Mouse (Mus musculus) cerebellum, adult 18-20 months (tissue): ENCODE data around the gene Mei1.

Experiments used
- DNase-seq, 2 experiments: peaks; one replicate each; pipeline ENCODE4 v3.0.0; 2021

The Mei1 gene

DNA sequence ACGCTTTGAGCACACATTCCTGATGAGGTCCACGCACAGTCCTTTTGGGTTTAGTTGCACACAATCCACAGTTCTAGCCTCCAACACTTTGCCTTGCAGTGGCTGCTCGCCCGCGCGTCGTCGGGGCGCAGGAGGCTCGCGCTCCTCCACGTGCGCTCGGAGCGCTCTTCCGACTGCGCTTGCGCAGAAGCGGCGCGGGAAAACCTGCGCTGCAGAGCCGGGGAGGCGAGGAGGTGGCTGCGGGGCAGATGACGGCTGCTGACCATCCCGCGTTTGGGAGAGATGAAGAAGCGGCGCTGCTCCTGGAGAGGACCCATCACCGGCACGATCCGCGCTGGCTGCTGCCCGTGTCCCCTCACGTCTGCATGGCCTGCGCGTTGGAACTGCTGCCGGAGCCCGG lies at the start of gene Mei1:
Gene Mei1 (plus strand): TSS at position 99 of the 400 bp plus-strand sequence.
- DNase-seq = no peak

DNA sequence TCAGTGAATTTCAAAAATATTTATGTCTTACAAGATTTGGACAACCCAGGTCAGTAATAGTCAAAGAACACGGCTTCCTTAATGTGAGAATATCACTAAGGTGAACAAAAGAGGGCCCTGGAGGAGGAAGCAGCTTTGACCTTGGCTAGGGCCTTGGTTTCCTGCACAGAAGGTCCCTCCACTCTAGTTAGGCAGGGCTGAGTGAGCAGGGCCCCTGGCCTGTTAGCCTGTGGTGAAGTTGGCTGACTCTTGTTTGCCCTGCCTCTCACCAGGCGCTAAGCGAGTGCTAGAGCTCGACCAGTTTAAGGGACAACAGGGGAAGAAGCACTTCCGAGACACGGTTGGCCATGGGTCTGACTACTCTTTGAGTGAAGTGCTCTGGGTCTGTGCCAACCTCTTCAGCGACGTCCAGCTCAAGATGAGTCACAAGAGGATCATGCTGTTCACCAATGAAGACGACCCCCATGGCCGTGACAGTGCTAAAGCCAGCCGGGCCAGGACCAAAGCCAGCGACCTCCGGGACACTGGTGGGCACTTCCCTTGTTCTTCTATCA lies 47.2 kb upstream of the Mei1 start:
- DNase-seq = no peak

DNA sequence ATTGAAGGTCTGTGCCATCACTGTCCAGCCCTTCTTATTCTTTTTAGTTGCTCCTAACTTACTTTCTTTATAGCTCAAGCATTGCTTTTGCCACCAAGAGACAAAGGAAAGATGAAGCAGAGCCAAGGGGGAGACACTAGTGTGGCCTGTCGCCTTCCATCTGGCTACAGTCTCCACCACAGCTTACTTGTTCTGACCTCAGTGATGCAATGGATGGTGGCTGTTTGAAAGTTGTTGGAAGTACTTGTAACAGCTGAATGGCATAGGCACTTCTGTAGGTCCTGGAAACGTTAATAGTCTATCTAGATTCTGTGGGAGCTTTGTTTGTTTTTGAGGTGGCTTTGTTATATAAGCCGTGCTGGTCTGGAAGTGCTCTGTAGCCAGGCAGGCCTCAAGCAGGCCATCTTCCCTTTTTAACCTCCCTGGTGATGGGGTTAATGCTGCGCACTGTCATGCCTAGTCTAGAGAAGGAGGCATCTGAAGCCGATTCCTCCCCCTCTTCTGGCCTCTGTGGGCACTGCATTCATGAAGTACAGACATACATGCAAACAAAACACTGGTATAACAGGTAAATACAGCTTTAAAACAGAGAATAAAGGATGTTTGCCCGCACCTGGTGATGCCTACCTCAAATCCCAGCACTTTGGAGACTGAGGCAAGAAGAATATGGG lies 45.7 kb upstream of the Mei1 start:
- no peak for DNase-seq

DNA sequence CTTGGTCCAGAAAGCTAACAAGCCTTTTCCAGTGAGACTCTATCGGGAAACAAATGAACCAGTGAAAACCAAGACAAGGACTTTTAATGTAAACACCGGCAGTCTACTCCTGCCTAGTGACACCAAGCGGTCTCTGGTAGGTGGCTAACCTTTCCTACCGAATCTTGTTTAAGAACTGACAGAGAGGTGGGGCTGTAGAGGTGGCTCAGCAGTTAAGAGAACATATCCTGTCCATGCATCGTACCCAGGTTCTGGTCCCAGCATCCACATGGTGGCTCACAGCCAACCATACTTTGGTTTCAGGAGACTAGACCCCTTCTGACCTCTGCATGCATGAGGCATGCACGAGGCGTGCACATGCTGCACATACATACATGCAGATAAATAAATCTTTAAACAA lies 42.5 kb upstream of the Mei1 start:
- DNase-seq = no peak

DNA sequence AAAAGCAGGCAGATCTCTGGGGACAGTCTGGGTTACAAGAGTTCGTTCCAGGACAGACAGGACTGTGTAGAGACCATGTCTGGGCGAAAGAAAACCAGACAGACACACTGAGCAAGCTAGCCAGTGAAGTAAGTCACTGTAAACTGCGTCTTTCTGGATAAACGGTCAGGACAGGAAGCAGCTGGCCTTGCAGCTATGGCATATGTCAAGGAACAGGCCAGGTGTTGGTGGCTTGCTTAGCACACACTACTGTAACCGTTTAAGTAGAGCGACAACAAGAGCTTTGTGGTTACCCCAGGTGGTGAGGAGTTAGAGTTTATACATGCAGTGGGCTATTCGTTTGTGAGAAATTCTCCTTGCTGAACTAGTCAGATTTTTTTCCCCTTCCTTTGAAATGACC lies 42.1 kb upstream of the Mei1 start:
- no peak for DNase-seq

DNA sequence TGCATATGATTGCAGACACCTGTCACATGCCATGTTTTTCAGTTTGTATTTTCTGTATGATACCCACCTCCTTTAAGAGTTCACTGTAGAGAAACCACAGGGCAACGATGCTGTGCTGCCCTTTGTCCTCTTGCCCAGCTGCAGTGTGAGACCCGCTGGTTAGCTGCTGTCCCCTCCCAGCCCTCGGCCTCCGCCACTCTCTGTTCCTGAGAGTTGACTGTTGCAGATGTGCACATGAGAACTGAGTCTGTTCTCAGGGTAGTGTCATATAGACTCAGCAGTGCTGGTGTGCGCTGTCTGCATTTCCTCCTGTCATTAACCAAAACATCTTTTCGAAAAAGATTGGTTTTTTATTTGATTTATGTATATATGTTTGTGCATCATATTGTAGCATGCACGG lies 37.4 kb upstream of the Mei1 start:
- DNase-seq = no peak

DNA sequence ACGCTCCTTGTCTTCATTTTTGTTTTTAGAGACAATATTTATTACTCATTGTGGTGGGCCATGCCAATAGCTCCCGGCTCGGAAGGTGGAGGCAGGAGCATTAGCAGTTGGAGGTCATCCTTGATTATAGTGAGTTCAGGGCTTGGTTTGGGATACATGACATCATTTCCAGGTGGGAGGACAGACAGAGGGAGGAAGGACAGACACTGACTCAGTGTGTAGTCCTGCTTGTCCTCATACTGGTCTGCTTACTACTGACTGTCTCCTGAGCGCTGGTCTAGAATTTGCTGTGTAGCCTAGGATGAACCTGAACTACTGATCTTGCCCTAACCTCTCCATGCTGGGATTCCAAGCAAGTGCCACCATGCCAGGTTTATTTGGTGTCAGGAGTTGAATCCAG lies 36.0 kb upstream of the Mei1 start, which contains the start of gene Desi1:
Gene Desi1 (minus strand): TSS at position 101 of the 400 bp plus-strand sequence.
- DNase-seq = no peak

DNA sequence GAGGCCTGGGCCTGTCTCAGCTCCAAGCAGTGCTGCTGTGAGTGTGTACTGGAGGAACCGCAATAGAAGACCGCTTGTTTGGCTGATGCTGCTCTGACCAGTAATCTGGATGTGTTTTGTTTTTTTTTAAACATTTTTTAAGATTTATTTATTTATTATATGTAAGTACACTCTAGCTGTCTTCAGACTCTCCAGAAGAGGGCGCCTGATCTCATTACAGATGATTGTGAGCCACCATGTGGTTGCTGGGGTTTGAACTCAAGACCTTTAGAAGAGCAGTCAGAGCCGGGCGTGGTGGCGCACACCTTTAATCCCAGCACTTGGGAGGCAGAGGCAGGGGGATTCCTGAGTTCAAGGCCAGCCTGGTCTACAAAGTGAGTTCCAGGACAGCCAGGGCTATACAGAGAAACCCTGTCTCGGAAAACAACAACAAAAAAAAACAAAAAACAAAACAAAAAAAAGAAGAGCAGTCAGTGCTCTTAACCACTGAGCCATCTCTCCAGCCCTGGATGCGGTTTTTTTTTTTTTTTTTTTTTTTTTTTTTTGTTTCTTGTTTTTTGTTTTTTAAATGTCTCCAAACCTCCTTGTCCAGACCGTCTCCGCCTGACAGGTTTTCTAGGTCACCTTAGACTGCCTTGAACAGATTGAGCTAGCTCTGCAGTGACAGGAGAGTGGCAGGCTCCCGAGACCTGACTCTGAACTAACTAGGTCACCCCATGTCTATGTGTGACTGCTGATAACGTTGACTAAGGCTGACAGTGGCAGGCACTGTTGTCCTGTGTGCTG lies 33.7 kb upstream of the Mei1 start:
- peak in 1 of 2 experiments; percentile 34 for DNase-seq

DNA sequence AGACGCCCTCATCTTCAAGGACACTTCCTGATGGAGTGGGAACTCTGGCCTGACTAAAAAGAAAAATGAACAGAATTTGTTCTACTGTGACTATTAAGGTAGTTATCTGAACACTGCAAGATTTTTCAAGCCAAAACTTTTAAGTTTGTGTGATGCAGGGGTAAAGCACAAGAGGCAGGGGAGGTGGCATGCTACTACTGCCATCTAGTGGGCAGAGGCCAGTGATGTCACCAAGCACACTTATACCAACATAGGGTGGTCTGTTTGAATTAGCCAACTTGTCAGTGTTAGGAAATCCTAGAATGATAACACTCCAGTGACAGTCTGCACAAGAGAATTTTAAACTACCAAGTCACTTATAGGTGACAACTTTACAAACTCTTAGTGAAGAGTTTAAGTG lies 29.1 kb upstream of the Mei1 start:
- DNase-seq = peak; percentile 39 to 49

DNA sequence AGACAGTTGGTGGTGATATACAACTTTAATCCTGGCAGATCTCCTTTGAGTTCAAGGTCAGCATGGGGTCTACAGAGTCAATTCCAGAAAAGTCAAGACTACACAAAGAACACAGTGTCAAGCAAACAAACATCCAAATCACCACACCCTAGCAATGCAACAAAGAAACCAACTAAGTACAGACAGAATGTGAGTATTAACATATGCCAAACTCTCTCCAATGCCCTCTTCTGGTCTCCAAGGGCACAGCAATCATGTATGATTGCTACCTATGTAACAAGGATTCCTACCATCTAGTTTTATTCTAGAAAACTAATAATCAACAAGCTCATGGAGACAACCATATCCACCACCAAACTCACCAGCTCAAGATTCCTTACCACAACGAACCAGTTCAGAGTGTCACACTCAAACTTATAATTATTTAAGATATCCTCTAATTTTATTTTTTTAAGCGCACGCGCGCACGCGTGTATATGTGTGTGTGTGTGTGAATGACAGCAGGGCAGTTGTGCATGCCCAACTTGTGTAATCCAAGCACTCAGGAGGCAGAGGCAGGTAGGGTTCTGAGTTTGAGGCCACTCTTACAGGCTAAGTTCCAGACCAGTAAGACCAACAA lies 25.5 kb upstream of the Mei1 start:
- DNase-seq = peak in 1 of 2 experiments; percentile 40

DNA sequence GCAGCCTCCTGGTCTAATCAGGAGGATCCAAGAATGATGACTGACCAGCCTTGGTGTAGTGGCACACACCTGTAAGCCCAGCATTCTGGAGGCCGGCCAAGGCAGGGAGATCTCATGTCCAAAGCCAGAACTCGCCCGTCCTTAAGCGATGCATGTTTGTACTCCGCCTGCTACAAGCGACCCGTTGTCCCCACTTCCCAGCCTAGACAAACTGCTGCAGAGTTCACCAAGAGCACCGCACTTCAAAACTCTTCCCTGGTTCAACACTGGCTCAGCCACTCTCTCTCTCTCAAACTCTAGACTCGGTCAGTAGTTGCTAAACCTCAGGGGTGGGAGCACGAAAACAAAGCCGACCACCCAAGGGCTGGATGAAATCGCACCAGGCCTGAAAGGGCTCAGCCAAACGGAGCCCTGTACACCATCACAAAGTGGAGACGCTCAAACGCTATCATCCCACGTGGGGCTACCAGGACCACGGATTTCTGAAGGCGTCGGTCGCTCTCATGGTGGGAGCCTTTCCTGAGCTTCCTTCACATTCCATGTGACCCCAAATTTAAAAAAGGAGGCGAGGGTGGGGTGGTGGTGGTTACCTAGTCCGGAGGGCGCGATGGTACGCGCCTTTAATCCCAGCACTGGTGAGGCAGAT lies 23.4 kb upstream of the Mei1 start:
- DNase-seq = peak; percentile 26 to 38

DNA sequence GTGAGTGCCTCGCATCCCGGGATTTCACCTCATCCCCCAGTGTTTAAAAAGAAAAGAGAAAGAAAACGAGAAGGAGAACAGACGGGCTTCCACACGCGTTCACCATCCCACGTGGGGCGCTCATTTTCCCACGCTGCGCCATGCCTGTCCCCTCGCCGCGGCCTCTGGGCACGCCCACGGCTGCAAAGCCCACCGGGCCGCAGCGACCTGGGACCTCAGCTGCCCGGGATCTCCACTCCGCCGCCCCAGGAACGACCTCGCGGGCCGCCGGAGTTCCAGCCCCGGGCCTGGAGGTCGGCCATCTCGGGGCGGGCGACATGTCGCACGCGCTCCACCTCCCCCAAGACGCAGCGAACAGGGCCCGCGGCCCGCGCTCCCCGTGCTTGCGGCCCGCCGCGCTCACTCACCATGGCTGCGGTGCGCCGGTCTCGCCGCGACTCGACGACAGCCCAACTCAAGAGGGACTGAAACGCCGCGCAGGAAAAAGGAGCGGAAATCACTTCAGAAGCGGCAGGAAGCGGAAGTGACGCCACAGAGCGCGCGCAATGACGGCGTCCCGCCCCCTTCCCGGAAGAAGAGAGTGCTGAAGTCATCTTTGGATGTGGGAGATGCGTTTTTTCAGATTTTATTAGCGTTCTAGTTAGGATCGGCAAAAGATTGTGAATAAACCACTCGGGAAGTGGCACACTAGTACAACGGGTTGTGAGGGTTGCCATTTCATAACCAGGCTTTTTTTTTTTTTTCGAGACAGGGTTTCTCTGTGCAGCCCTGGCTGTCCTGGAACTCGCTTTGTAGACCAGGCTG lies 22.5 kb upstream of the Mei1 start, which contains the start of gene Snu13:
Gene Snu13 (minus strand): TSS at position 519 of the 804 bp plus-strand sequence.
- peak; percentile 93 to 95 for DNase-seq

DNA sequence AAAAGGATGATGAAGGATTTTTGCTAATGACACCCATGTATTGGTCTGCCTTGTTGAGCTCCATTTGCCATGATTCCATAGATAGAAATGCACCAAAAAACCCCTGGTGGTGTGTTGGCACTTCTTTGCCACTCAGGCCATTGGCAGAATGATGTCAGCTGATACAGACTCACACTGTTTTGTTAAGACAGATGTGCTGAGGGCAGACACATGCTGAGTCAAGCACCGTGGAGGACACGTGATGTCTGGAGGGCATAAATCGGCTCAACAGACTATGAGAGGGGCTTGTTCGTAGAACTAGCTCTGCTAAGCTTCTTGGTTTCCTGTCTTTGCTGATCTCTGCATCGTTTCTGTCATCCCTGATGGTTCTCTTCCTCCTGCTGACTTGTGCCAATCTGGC lies 17.3 kb upstream of the Mei1 start:
- no peak for DNase-seq

DNA sequence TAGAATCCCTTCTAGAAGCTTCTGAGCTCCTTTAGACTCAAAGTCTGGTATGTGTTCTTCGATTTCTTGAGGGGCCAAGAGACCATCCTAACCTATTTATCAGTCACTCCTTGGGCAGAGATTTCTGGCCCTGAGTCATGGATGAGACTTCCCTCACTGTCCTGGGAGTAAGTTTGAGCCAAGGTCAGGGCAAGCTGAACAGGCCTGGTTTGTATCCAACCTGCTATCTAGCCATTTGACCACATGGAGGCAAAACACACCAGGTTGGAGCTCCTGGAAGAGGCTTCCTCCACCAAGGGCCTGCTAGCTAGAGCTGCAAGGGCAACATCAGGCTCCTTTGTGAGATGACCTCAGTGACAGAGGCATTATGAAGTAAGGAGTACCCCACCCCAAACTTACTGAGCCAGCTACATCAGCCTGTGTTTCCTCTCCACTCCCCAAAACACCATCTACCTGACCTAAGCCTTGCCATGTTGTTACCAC lies 11.0 kb upstream of the Mei1 start, which contains the start of gene 4930407I10Rik:
Gene 4930407I10Rik (plus strand): TSS at position 433 of the 483 bp plus-strand sequence.
- no peak for DNase-seq

DNA sequence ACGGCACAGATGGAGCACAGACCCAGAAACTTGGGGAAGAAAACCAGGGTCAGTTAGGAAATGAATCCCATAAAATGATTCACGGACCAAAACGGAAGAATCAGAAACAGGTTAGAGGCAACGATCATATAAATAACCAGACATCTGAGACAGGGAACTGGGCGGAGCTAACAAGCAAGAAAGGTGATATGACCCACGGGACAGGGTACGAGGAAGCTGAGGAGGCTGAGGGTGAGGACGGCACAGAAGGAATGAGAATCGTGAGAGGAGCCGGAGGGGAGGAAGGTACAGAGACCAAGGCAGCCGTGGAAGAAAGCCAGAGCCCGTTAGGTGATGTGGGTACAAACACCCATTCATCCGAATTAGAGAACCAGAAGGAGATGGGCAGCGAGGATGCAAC lies 5.9 kb upstream of the Mei1 start:
- DNase-seq = no peak

DNA sequence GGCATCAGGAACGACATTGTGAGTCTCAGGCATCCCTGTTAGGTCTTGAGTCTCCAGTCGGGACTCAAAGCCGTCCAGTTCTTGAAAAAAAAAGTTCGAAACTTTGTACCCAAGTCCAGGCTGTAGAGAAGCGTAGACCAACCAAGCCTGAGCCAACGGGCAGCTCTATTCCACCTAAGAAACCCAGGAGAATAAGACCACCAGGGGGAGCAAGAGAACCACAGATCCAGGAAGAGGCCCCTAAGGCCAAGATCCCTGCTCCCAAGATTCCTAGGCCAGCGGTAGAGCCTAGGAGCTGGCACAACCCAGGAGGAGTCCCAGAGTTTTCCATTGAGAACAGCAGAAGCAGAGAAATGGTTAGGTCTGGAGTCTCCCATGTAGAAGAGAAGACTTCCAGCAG lies 4.3 kb upstream of the Mei1 start:
- DNase-seq = peak; percentile 83

DNA sequence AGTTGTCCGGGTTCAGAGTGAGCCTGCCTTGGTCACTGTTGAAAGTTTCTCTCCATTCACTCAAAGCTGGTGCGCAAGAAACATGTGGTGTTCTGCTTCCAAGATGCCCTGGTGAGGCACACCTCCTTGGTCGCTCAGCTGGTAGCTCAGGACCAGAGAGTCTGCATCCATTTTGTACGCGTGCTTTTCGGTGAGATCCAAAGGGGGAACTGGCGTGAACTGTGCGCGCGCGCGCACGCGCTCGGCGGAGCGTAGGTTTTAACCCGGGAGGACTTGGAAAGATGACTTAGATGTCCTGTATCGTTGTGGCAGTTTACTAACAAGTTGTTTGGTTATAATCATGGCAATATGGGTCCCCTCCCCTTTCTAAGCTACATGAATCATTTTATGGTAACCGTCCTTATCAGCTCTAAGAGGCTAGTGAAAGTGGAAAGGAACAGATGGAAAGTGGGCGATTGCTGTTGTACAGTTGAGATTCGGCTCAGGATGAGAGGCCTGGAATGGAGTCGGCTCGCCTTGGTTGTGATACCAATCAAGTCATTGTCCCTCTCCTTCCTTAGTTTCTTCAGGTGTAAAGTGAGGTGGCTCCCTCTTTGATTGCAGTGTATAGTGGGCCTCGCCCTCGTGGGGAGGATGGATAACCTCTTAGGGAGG lies 2.1 kb downstream of the Mei1 start:
- DNase-seq = no peak

DNA sequence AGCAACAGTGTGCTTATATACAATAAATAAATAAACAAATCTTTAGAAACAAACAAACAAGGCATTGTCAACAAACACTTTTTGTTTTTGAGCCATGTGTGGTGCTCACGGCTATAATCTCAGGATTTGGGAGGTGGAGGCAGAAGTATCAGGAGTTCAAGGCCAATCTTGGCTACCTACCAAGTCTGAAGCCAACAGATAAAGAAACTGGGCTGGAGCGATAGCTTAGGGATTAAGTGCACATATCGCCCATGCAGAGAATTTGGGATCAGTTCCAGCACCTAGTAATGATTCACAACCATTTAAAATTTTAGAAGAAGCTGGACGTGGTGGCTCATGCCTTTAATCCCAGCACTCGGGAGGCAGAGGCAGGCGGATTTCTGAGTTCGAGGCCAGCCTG lies 3.7 kb downstream of the Mei1 start:
- no peak for DNase-seq

DNA sequence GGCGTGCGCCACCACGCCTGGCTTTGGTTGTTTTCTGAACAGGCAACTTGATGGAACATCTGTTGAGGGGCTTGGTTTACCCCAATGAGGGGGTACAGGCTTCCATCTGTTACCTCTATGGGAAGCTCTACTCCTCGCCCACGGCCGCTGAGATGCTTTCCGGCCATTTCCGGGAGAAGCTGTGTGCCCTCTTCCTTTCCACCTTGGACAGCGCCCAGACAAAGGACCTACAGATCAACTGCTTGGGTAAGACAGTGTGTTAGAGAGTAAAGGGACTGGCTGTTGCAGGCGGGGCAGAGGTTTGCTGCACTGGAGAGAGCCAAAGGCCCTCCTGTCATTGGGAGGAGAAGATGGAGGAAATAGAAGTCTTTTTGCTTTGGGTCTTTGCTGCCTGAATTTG lies 10.1 kb downstream of the Mei1 start:
- no peak for DNase-seq

DNA sequence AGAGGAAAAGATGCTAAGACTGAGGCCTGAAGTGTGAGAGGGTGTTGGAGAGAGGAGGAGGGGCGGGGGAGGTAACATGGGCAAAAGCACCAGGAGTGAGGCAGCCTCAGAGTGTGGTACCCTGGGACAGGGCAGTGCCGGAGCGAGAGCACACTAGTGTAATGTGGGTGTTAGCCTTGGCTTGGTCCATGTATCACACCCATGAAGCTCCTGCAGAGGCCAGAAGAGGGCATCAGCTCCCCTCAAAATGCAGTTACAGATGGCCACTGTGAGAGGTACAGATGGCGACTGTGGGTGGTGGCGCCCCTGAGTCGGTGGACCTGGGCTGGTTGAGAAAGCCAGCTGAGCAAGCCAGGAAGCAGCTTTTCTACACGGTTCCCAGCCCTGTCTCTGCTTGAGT lies 11.4 kb downstream of the Mei1 start:
- peak; percentile 84 to 86 for DNase-seq

DNA sequence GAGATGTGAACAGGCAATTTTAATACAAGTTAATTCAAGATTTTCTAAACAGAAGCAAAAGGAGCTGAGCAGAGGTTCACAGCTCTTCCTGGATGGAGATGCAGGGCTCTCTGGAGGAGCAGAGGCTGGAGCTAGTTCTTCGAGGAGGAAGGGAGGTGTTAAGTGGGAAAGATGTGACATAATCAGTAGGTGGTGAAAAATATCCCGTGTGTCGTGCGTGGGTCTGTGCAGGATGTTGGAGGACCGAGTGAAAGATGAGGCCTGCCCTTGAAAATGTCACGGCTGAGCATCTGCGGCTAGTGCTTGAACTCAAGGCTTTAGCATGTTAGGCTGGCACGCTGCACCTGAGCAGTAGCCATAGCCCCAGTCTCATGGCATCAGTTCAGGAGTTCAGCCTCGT lies 15.8 kb downstream of the Mei1 start:
- DNase-seq = no peak
